Mouse (Mus musculus) spleen, adult 2 months (tissue): Measurements from ENCODE around the gene Ost4.

ENCODE experiments used
- CTCF ChIP-seq: fragments of 200-500 bp; IDR thresholded peaks from 2 replicates; pipeline ENCODE4 v1.5.1; 2011; ENCODE audit warnings: mild to moderate bottlenecking, inconsistent platforms; ENCODE audit not compliant: insufficient read depth, insufficient read length, insufficient replicate concordance; ENCODE audit errors: extremely low read depth
- POLR2A ChIP-seq: fragments of 200-500 bp; IDR thresholded peaks from 2 replicates; pipeline ENCODE4 v1.6.1; 2011; ENCODE audit warnings: low read depth, low read length, inconsistent platforms

DNA sequence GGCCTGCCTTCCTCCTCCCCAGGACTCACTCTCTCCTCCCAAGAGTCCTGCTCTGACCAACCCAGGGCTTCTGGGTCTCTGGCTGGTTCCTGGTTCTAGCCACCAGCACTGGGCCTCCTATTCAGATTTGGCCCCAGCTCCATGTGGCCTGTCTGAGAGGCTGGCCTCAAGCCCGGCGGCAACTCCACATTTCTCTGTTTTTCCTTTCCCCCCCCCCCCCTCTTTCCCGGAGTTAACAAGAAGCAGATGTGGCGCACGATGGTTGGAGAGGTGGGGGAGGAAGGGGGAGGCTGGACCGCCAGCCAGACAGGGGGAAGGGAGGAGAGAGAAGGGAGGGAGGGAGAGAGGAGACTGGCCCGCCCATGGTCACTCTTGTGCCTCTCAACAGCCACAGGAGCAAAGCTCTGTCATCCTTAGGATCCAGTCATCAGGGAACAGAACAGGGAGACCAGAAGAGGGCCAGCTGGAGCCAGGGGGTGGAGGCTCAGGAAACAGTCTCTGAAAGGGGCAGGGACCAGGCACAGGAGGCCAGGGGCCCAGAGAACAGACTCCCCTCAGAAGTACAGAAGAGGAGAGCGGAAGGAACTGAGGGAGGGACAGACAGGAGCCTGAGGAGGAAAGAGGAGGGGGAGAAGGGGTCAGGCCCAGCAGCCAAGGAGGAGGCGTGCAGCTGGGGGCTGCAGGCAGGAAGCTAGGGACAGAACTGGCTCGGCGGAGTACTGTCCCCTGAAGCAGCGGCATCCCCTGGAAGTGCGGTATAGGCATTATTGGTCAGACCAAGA lies 5.7 kb upstream of the Ost4 start, which contains the start of gene Emilin1:
- no peak for TF ChIP-seq CTCF
- TF ChIP-seq POLR2A, result no peak
